Mouse (Mus musculus) ovary, postnatal 10 days (tissue): ENCODE measurements at regions not wholly inside any gene's neighbourhood (a gene's known extent, or its start where the extent isn't known, plus 50 kb on each side); places are given as distances from the start of the nearest gene placed in this dataset.
"Not testable (repeated sequence)": the region's sequence is repeated elsewhere in the genome, so short reads cannot be mapped to it uniquely, and the experiment has no call there.

Experiments
- DNase-seq: peaks from one replicate; pipeline ENCODE4 v3.0.0; 2022; ENCODE audit warnings: low spot score

GRCm38 (mm10) chr8:78068087-78068910 lies 144.8 kb upstream of the Ttc29 start:
- DNase-seq, result no peak

- no peak for DNase-seq
Observed at GRCm38 (mm10) chr8:78073821-78074220, 139.3 kb upstream of the Ttc29 start.

- no peak for DNase-seq
Observed at GRCm38 (mm10) chr8:78077122-78077521, 136.0 kb upstream of the Ttc29 start.

- DNase-seq, result not testable (repeated sequence)
Observed at GRCm38 (mm10) chr8:78081395-78081794, 131.7 kb upstream of the Ttc29 start.

- DNase-seq, result no peak
Observed at GRCm38 (mm10) chr8:78083012-78083411, 130.1 kb upstream of the Ttc29 start.

GRCm38 (mm10) chr8:78086361-78086760 lies 126.7 kb upstream of the Ttc29 start:
- DNase-seq, result no peak

- DNase-seq, result no peak
Observed at GRCm38 (mm10) chr8:78090382-78091122, 122.5 kb upstream of the Ttc29 start.

- no peak for DNase-seq
Observed at GRCm38 (mm10) chr8:78096383-78096782, 116.7 kb upstream of the Ttc29 start.

GRCm38 (mm10) chr8:78098191-78098745 lies 114.8 kb upstream of the Ttc29 start:
- no peak for DNase-seq

GRCm38 (mm10) chr8:78099091-78099490 lies 114.0 kb upstream of the Ttc29 start:
- DNase-seq, result no peak

GRCm38 (mm10) chr8:78107339-78107738 lies 105.8 kb upstream of the Ttc29 start:
- no peak for DNase-seq

GRCm38 (mm10) chr8:78110003-78110649 lies 103.0 kb upstream of the Ttc29 start:
- DNase-seq, result no peak

GRCm38 (mm10) chr8:78113105-78113504 lies 100.0 kb upstream of the Ttc29 start:
- DNase-seq, result no peak

GRCm38 (mm10) chr8:78114512-78114911 lies 98.6 kb upstream of the Ttc29 start:
- no peak for DNase-seq

GRCm38 (mm10) chr8:78117191-78117590 lies 95.9 kb upstream of the Ttc29 start:
- no peak for DNase-seq

GRCm38 (mm10) chr8:78118493-78118892 lies 94.6 kb upstream of the Ttc29 start:
- no peak for DNase-seq

GRCm38 (mm10) chr8:78119682-78120081 lies 93.4 kb upstream of the Ttc29 start:
- no peak for DNase-seq

- DNase-seq, result no peak
Observed at GRCm38 (mm10) chr8:78124248-78124647, 88.8 kb upstream of the Ttc29 start.

GRCm38 (mm10) chr8:78127852-78128251 lies 85.2 kb upstream of the Ttc29 start:
- DNase-seq, result no peak

GRCm38 (mm10) chr8:78129061-78129460 lies 84.0 kb upstream of the Ttc29 start:
- DNase-seq, result no peak

GRCm38 (mm10) chr8:78139514-78139913 lies 73.6 kb upstream of the Ttc29 start:
- DNase-seq, result not testable (repeated sequence)

- no peak for DNase-seq
Observed at GRCm38 (mm10) chr8:78147170-78147569, 65.9 kb upstream of the Ttc29 start.
